Mouse (Mus musculus) erythroblast, embryonic 14.5 days (primary cell): ENCODE measurements around the gene Myh3.

Experiments
- GATA1 ChIP-seq: IDR thresholded peaks from 2 replicates; pipeline ENCODE4 v1.6.1; 2012; ENCODE audit warnings: low read length, inconsistent platforms, mixed read lengths
- TAL1 ChIP-seq: IDR thresholded peaks from 3 replicates; pipeline ENCODE4 v1.6.1; 2012; ENCODE audit warnings: low read length, inconsistent platforms, mixed read lengths

GRCm38 (mm10) chr11:67101713-67102112 lies 23.6 kb downstream of the Myh3 start:
- no peak for TF ChIP-seq GATA1
- TF ChIP-seq TAL1 = no peak
